Mouse (Mus musculus): Measurements from ENCODE around the gene Plxnb1.

DNA sequence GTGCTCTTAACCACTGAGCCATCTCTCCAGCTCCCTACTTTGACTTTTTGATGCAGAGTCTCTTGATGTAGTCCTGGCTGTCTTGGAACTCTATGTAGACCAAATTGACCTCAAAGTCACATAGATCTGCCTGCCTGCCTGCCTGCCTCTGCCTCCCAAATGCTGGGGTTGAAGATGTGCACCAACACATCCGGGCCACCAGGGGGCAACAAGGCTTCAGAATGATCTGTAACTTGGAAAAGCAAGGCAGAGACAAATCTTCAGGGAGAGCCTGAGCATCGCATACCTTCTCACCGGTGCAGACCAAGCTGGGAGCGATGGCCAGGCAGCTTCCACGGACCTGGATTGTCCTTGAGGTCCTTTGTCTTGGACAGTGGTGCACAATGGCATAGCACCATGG lies 48.9 kb upstream of the Plxnb1 start:
- TF ChIP-seq CTCF (IDR thresholded peaks at IDR 0.05; ENCODE audit: low read depth) (peak; percentile 83), EP300 (optimal IDR thresholded peaks at IDR 0.05) (no peak)
